Mouse (Mus musculus): ENCODE measurements around the gene Cib1. TPM values are rescaled to one million over a fixed set of nuclear protein-coding genes. Genes with fewer than 3 reads are reported as not detected.
A peak's percentile ranks its signal among the peaks of the same experiment; 100 is the strongest.

The Cib1 gene
- total RNA-seq, 4 experiments from 2014 or later = 4.8 to 6.2 (median 5.8) TPM

- no peak for DNase-seq (ENCODE audit: low spot score in 2 of 2)
These were observed 30.6 kb downstream of the Cib1 start for GRCm38 (mm10) chr7:80201888-80202540.

GRCm38 (mm10) chr7:80200963-80201539, 31.6 kb downstream of the Cib1 start:
- no peak for DNase-seq (ENCODE audit: low spot score in 2 of 2)

GRCm38 (mm10) chr7:80200588-80200945, 32.0 kb downstream of the Cib1 start:
- no peak for DNase-seq (ENCODE audit: low spot score in 2 of 2)

GRCm38 (mm10) chr7:80199851-80200587, 32.6 kb downstream of the Cib1 start:
- DNase-seq (ENCODE audit: low spot score in 2 of 2) = no peak

- no peak for DNase-seq (ENCODE audit: low spot score in 2 of 2)
These were observed 33.3 kb downstream of the Cib1 start for GRCm38 (mm10) chr7:80199286-80199685.

GRCm38 (mm10) chr7:80198863-80199262, 33.8 kb downstream of the Cib1 start:
- no peak for DNase-seq (ENCODE audit: low spot score in 2 of 2)

GRCm38 (mm10) chr7:80197941-80198778, 34.5 kb downstream of the Cib1 start:
- DNase-seq (ENCODE audit: low spot score in 2 of 2) = peak; percentile 56 to 69

GRCm38 (mm10) chr7:80197371-80197770, 35.2 kb downstream of the Cib1 start:
- DNase-seq (ENCODE audit: low spot score in 2 of 2) = no peak

GRCm38 (mm10) chr7:80195576-80196263, 36.9 kb downstream of the Cib1 start:
- no peak for DNase-seq (ENCODE audit: low spot score in 2 of 2)

GRCm38 (mm10) chr7:80195146-80195545, 37.5 kb downstream of the Cib1 start:
- no peak for DNase-seq (ENCODE audit: low spot score in 2 of 2)

- DNase-seq (ENCODE audit: low spot score in 2 of 2) = no peak
These were observed 38.5 kb downstream of the Cib1 start for GRCm38 (mm10) chr7:80193941-80194739.

GRCm38 (mm10) chr7:80192226-80193061, 40.2 kb downstream of the Cib1 start:
- peak; percentile 44 to 61 for DNase-seq (ENCODE audit: low spot score in 2 of 2)

GRCm38 (mm10) chr7:80191455-80191854, 41.2 kb downstream of the Cib1 start:
- no peak for DNase-seq (ENCODE audit: low spot score in 2 of 2)

GRCm38 (mm10) chr7:80189147-80189933, 43.3 kb downstream of the Cib1 start:
- no peak for DNase-seq (ENCODE audit: low spot score in 2 of 2)

GRCm38 (mm10) chr7:80188579-80189125, 44.0 kb downstream of the Cib1 start:
- no peak for DNase-seq (ENCODE audit: low spot score in 2 of 2)

GRCm38 (mm10) chr7:80187501-80187900, 45.1 kb downstream of the Cib1 start:
- no peak for DNase-seq (ENCODE audit: low spot score in 2 of 2)

- peak; percentile 78 to 86 for DNase-seq (ENCODE audit: low spot score in 2 of 2)
These were observed 45.9 kb downstream of the Cib1 start, which contains the start of gene Sema4b for GRCm38 (mm10) chr7:80186531-80187296. Gene Sema4b (plus strand): TSS chr7:80186841.

Data from gastrocnemius, adult 8-10 months (tissue).